Mouse (Mus musculus) right cerebral cortex, postnatal 14 days (tissue): Measurements from ENCODE around the gene Kdm7a.
A peak's percentile ranks its signal among the peaks of the same experiment; 100 is the strongest.

Experiments
- DNase-seq: peaks from one replicate; pipeline ENCODE4 v3.0.0; 2022

The Kdm7a gene

DNA sequence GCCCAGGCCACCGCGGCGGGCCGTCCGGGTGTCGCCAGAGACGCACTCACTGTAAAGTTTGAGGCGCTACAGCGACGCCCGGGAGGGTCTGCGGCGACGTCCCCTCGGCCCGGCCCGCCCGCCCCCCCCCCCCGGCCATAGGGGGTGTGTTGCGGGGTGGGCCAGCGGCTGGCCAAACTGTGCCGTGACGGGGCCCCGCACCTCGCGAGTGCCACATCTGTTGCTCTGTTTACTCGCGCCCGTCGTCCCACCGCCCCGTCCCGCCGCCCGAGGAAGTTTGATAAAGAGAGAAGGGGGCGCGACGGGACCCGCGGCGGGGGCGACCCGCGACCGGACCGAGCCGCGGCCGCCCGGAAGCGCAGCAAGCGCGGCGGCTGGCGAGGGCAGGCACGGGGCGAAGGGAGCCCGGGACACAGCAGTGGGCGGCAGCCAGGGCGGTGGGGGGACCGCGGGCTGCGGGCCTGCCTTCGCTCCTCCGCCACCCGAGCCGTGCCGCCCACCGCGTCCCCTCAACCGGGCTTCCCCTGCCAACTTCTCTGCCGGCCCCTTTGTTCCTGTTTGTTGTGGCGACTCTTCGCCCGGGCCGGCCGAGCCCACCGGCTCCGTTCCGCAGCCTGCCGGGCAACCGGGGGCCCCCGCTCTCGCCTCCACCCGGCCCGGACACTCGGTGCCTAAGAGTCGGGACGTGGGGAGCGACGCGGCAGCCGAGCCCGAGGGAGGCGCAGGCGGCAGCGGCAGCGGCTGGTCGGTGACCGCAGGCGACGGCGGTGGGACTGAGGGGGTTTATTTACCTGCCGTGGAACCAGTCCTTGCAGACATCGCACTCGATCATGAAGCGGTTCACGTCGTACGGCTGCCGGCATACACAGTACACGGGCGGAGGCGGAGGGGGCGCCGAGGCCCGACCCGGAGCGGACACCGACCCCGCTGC, 674 bp downstream of the Kdm7a start:
- DNase-seq = peak; percentile 38

DNA sequence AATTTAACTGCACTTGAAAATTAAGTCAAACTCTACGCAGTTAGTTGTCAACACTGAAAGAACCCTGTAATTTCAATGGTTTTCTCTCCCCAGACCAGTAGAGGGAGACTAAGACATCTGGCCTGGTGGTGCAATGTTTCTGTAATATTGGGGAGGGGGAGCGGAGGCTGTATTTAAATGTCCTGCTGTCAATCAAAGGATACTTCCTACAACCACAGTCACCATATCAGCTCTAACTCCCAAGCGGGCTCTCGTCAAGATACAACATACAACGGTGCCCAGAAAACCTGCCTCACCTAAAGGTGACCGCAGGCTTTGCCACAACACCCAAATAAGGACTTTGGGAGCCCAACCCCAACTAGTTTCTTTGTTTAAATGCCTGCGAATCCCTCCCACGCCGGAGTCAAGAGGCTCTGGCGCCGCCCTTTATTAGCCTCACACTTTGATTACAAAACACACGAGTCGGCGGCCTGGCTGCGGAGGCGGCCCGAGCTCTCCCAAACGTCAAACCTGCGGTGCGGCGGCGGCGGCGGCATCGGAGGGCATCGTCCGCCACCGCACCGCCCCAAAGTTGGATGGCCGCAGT, 1.4 kb downstream of the Kdm7a start:
- DNase-seq = peak; percentile 40

GRCm38 (mm10) chr6:39204444-39204843, 2.1 kb downstream of the Kdm7a start:
- DNase-seq = no peak

- no peak for DNase-seq
Observed at GRCm38 (mm10) chr6:39203236-39203635, 3.4 kb downstream of the Kdm7a start.

DNA sequence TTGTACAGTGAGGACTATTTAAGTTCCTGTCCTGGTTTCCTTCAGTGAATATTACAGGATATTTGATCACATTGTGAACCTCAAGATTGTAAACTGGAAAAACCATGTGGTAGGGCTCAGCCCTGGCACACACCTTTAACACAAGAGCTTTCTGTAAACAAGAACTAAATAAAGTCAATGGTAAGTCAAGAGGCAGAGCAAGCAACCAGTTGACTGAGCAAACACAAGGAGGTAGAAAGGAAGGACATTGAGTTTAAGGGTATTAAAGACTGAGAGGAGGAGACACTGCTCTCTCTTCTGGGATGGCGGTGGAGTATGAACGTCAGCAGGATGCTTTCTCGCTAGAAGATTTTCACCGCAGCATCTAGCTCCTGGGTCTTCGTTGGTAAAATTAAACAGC, 13.6 kb downstream of the Kdm7a start:
- DNase-seq = no peak

GRCm38 (mm10) chr6:39191518-39191917, 15.1 kb downstream of the Kdm7a start:
- no peak for DNase-seq

DNA sequence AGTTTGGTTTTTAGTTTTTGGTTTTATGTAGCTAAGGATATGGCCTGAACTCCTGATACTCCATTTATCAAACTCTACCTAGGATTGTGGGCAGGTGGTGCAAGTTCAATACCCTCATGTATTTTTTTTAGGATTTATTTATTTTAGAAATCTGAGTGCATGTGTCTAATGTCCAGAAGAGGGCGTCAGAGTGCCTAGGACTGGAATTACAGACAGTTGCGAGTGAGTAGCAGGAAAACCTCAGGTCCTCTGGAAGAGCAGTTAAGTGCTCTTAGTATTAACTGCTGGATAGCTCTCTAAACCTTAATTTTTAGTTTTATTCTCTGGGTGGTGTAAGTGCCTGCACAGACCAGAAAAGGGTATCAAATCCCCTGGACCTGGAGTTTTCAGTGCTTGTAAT, 19.4 kb downstream of the Kdm7a start:
- no peak for DNase-seq

DNA sequence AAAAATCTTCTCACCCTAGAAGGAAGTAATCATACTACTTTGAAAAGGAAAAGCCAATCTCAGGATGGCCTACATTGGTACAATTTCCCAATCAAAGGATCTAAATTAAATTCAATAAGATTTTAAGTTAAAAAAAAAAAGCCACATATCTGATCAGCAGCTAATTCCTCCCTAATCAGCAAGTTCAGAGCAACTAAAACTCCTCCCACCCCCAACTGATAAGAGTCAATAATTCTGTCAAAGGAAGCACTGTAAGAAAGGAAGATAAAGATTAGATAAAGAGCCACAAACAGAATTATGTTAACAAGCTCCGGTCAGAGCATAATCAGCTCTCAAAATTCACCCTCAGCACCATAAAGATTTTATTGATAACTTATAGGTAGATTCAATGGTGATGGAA, 37.5 kb downstream of the Kdm7a start:
- DNase-seq = no peak

GRCm38 (mm10) chr6:39164891-39165290, 41.7 kb downstream of the Kdm7a start:
- DNase-seq = no peak

DNA sequence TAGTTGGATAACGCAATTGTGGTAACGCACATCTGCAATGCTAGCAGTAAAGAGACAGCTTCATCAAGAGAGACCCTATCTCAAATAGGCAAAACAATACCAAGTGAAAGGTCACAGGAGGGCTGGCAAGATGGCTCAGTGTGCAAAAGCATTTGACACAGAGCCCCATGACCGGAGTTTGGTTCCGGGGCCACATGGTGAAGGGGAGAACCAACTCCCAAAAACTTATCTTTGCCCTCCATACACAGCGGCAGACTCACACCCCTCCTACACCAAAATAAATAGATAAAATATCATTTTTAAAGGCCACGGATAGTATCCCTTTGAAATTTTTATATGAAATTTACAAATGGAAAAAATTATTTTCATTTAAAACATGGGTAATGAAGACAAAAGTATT, 44.6 kb downstream of the Kdm7a start:
- DNase-seq = no peak

DNA sequence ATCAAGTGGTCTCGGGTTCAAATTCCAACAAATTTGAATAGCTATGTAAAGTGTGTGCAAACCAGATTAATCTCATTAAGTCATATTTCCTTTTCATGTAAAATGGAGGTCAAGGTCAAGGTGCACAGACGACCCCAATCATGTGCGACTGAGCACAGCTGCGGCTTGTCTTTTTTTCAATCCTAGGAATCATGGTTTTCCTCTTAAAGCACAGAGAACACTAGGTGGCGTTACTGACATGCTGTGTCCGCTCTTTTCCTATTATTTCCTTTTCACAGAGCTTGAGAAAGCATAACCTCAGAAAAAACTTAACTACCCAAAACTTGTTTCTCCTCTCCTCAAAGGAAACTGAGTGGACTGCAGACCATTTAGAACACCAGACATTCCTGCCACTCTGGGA, 60.5 kb downstream of the Kdm7a start:
- DNase-seq = no peak

- DNase-seq = no peak
Observed at GRCm38 (mm10) chr6:39132556-39132955, 74.0 kb downstream of the Kdm7a start.

DNA sequence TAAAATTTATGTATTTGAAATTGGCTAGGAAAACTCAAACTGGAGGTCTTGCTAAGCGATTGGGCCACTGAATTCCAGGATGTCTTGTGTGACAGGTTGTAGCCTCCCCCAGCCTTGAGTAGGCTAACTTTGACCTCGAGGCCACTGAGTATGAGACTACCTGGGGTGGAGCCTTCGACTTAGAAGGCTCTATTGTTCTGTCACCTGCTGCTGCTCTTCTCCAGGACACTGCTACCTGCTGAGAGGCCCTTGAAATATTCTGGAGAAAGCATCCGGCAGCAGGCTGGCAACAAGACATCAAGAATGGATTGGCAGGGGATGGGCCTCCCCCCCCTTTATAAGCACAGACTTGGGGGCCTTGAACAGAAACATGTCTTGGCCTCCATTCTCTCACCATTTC, 75.1 kb downstream of the Kdm7a start:
- no peak for DNase-seq

- DNase-seq = no peak
Observed at GRCm38 (mm10) chr6:39124719-39125118, 81.9 kb downstream of the Kdm7a start.

DNA sequence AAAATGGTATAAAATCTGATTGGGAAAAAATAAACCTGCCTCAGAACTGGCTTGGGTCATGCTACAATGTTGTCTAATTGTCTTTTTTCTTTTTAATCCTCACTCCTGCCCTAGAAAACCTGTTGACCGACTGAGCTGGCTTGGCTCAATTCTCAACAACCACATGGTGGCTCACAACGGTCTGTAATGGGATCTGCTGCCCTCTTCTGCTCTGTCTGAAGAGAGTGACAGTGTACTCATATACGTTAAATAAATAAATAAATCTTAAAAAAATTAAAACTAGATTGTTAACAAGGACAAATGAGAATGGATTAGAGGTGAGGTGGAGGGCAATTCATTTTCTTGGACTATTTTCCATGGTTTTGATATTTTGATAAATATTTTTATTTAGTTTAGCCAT, 85.9 kb downstream of the Kdm7a start:
- no peak for DNase-seq

GRCm38 (mm10) chr6:39118456-39118881, 88.1 kb downstream of the Kdm7a start:
- DNase-seq = peak; percentile 19

DNA sequence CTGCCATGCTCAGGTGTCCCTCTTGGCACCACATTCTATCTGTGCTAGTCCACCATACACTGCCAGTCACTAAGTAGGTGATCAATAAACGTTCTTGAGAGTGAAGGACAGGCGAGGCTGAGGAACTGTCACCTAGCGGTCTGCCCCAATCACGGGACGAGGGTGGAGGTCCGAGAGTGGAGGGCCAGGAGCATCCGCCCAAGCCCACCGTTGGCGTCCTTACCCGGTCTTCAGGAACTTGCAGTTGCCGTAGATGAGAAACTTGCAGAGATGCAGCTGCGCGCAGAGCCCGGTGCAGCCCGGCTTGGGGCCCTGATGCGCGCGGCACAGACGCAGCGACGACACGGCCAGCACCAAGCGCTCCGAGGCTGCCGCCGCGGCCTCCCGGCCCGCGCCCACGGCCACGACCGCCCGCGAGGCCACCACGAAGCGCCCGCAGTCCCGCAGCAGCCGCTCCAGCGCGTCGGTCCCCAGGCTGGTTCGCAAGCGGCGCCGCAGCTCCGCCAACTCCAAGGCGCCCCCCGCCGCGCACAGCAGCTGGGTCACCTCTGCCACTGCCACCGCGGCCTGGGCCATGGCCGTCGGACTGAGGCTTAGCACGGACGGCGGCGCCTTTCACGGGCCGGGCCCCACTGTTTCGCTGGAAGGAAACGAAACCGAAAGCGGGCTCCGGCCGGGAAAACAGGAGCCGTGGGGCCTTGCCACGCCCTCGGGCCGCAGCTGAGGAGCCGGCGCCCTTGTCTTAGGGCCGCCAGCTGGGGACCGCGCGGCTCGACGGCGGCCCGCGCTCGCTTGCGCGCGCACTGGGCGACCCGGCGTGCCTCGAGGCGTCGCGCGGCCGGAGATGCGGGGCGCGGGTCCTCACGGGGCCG, 88.8 kb downstream of the Kdm7a start, which contains the start of gene Parp12:
TSS of gene Parp12 (minus strand) at position 766 of the 872 bp plus-strand sequence.
- peak; percentile 61 for DNase-seq

DNA sequence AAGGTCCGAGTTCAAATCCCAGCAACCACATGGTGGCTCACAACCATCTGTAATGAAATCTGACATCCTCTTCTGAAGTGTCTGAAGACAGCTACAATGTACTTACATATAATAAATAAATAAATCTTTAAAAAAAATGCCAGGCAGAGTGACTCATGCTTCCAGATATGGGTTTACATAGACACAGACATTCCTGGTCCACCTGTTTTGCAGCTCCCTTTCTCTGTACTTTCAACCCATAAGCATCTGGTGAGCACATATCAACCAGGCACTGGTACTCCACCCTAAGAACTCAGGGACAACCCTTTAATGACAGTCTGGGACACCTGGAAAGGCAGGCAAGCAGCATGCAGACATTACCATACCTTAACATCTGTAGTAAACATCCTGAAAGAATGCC, 91.2 kb downstream of the Kdm7a start:
- no peak for DNase-seq

DNA sequence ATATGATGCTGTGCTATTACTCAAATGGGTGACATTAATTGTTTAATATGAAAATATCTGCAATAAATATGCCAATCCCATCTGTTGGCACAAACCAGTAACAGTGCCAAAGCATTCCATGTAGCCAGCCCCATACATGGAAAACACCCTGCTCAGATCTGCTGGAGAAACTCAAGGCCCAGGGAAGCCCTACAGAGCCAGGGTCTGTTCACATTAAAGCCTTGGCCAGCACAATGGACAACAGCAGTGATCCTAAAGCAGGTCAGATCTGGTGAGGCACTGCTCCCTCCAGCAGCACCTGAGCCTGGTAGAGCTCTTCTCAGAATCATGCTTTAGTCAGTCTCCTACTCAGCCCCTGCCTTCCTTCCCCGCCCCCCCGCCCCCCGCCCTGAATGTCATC, 93.4 kb downstream of the Kdm7a start:
- DNase-seq = no peak

GRCm38 (mm10) chr6:39112701-39113100, 93.9 kb downstream of the Kdm7a start:
- DNase-seq = no peak

DNA sequence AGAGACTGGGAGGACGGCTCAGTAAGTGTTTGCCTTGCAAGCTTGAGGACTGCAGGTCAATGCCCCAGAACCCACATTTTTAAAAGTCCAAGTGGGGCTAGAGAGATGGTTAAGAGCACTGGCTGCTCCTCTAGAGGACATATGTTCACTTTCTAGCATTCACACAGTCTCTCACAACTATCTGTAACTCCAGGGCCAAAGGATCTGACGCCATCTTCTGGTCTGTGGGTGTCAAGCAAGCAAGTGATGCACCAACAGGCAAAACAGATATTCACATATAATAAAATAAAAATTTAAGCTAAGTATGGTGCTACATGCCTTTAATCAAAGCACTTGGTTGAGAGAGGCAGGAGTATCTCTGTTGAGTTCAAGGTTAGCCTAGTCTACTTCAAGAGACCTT, 99.8 kb downstream of the Kdm7a start:
- no peak for DNase-seq

- DNase-seq = no peak
Observed at GRCm38 (mm10) chr6:39104631-39105030, 102.0 kb downstream of the Kdm7a start.
